Mouse (Mus musculus): Measurements from ENCODE around the gene Gm47959. TPM values are rescaled to one million over a fixed set of nuclear protein-coding genes. Genes with fewer than 3 reads are reported as not detected.
A peak's percentile ranks its signal among the peaks of the same experiment; 100 is the strongest.

The Gm47959 gene
- polyA plus RNA-seq, 1 experiment from 2014 or later = not detected

DNA sequence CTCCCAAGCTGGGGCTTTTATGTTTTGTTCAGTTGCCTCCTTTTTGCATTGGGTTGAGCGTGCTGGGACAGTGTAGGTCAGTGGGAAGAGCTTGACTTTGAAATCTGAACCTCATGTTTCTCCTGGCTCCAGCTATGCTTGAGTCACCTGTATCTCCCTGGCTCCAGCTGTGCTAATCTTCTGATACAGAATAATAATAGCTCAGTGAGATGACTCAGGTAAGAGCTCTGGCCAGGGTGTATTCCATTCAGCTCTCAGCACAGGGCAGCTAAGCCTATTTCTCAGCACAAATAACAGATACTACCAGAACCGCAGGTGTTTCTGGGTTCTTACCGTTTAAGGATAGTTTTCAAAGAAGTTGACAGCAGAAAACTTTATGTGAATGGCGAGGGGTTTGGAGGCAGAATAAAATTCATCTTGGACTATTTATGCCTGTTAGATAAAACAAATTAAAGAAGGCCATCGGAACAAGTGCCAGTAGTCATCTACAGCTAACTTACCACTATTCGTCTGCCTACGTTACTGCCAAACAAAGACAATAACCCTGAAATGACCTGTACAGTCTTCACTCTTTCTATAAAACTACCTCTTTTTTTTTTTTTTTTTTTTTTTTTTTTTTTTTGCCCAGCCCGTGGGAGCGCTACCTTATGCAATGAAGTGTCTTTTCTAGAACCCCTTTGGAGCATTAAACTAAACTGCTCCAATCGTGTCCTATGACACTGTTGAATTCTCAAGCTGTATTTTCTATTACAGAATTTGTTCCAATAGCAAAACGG lies 36.7 kb downstream of the Gm47959 start:
- H3K4me2 ChIP-seq (replicated peaks) = no peak overlapping the region
- H3K27me3 ChIP-seq = no peaks in the 10 kb centered on the region
- no peaks in the 10 kb centered on the region for H3K36me3 ChIP-seq
- no peak for ATAC-seq (ENCODE audit: low FRiP score, low read depth)
- peaks cover 5% of the 10 kb centered on the region; the same call in 1 of the 2 replicates for H3K4me1 ChIP-seq
- no peak overlapping the region for H3K9ac ChIP-seq (replicated peaks)
- H3K27ac ChIP-seq (replicated peaks) = no peak overlapping the region
- WGBS = 71% methylated on average over 11 of the region's 11 CpGs
- no peaks in the 10 kb centered on the region for H3K9me3 ChIP-seq
- H3K4me3 ChIP-seq = no peak overlapping the region

DNA sequence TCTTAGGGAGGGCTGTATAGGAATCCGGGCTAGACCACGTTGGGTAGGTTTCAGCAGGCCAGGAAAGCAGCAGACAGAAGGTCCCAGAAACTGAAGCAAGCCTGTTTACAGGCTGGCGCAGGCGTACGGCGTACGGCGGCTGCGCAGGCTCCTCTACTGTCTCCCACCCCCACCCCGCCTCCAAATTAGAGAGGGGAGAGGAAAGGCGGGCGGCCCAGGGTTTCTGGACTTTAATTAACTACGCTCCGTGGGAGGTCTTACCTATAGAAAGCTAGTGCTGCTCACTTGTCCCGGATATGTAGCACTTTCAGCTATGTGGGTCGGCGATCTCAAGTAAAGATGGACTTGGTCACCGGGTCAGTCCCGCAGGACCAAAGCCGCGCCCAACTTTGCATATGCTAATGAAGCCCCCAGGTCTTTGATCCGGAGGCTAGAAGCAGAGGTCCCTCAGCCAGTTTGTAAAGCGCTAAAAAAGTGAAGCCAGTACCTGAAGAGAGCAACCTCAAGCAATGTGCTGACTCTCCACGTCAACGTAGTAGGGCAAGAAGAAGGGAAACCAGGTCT lies 37.8 kb downstream of the Gm47959 start, which contains the start of gene Slc19a3:
Slc19a3 (minus strand) TSS at position 340 of the 564 bp plus-strand sequence.
- no peaks in the 10 kb centered on the region for H3K36me3 ChIP-seq
- H3K27me3 ChIP-seq = no peaks in the 10 kb centered on the region
- H3K27ac ChIP-seq (replicated peaks) = no peak within 1 kb of the TSS
- H3K9me3 ChIP-seq = no peaks in the 10 kb centered on the region
- peak within 1 kb of the TSS; percentile 50 for H3K4me3 ChIP-seq
- H3K4me1 ChIP-seq = peaks cover 5% of the 10 kb centered on the region; the same call in 1 of the 2 replicates
- peak; percentile 92 for ATAC-seq (ENCODE audit: low FRiP score, low read depth)
- peak within 1 kb of the TSS; percentile 46 for H3K9ac ChIP-seq (replicated peaks)
- H3K4me2 ChIP-seq (replicated peaks) = peak within 1 kb of the TSS; percentile 72
- 1% methylated on average over 25 of the region's 25 CpGs for WGBS

DNA sequence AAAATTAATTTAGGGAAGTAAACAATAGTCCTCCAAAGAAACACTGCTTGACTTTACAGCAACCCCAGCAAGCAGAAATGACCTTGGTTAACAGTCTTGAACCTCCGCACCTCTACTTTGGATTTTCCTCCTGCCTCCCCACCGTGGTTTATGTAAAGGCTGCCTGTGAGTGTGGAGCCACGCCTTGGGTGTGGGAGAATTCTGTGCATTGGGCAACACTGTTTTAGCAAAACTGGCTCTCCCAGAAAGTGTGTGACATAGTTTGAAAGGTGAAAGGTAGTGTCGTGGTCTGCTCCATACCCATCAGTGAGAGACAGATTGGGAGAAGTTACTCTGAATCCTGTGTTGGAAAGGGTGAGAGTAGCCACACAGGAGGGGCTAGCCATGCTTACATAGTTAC lies 38.7 kb downstream of the Gm47959 start:
- 74% methylated on average over 4 of the region's 4 CpGs for WGBS
- Histone ChIP-seq H3K27ac (replicated peaks) (no peak overlapping the region), H3K4me1 (peaks cover 5% of the 10 kb centered on the region; the same call in 1 of the 2 replicates), H3K4me3 (no peak overlapping the region), H3K9ac (replicated peaks) (no peak overlapping the region), H3K9me3 (no peaks in the 10 kb centered on the region), H3K36me3 (no peaks in the 10 kb centered on the region), H3K4me2 (replicated peaks) (no peak overlapping the region), H3K27me3 (no peaks in the 10 kb centered on the region)
- ATAC-seq (ENCODE audit: low FRiP score, low read depth) = no peak

GRCm38 (mm10) chr1:83042380-83042779 lies 42.0 kb downstream of the Gm47959 start, which contains the start of gene Krtap28-10:
TSS of gene Krtap28-10 (minus strand) at chr1:83042480.
- 95% methylated on average over 2 of the region's 2 CpGs for WGBS
- no peak within 1 kb of the TSS for H3K4me3 ChIP-seq
- H3K27ac ChIP-seq (replicated peaks) = no peak within 1 kb of the TSS
- no peaks in the 10 kb centered on the region for H3K36me3 ChIP-seq
- no peak for ATAC-seq (ENCODE audit: low FRiP score, low read depth)
- no peak within 1 kb of the TSS for H3K9ac ChIP-seq (replicated peaks)
- no peaks in the 10 kb centered on the region for H3K9me3 ChIP-seq
- no peaks in the 10 kb centered on the region for H3K27me3 ChIP-seq
- H3K4me2 ChIP-seq (replicated peaks) = no peak within 1 kb of the TSS
- H3K4me1 ChIP-seq = peaks cover 5% of the 10 kb centered on the region; the same call in 1 of the 2 replicates

DNA sequence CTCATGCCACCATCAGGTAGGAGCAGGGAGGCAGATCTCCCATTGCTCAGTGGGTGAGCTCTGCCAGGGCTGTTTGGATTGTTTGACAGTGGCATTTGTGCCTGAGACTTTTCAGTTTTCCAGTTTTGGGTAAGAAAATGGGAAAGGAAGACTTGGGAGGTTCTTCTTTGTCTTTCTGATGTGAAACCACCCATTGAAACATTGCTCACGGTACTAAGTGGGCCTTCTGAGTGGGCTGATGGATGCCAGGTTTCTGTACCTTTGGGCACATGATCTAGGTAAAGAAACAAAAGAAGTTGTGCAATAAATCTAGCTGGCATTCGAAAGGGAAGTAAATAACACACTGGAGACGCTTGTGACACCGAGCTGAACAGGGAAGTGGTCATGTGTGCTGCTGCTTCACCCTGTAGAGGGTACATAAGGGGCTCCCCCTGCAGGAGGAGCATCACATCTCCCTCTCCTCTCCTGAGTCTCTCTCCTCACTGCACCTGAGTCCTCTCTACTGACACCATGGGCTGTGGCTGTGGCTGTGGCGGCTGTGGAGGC lies 44.6 kb downstream of the Gm47959 start, which contains the start of gene Gm47969:
Gm47969 (plus strand) TSS at position 51 of the 546 bp plus-strand sequence.
- H3K9me3 ChIP-seq = no peaks in the 10 kb centered on the region
- H3K9ac ChIP-seq (replicated peaks) = no peak within 1 kb of the TSS
- no peaks in the 10 kb centered on the region for H3K27me3 ChIP-seq
- H3K4me2 ChIP-seq (replicated peaks) = no peak within 1 kb of the TSS
- no peaks in the 10 kb centered on the region for H3K36me3 ChIP-seq
- ATAC-seq (ENCODE audit: low FRiP score, low read depth) = no peak
- 88% methylated on average over 5 of the region's 5 CpGs for WGBS
- H3K27ac ChIP-seq (replicated peaks) = no peak within 1 kb of the TSS
- no peak within 1 kb of the TSS for H3K4me3 ChIP-seq
- no peaks in the 10 kb centered on the region for H3K4me1 ChIP-seq

Other genes starting within 250 kb of the Gm47959 start
- gene Tm4sf20, start 232.1 kb upstream of the Gm47959 start, polyA plus RNA-seq (2016; fragmentation: Nextera tagmentation; extraction: Ambion mirVana) = 0.14 and 0.31 TPM in 2 replicates
- not detected in 2 replicates for gene Gm47791, start 229.3 kb upstream of the Gm47959 start, polyA plus RNA-seq (2016; fragmentation: Nextera tagmentation; extraction: Ambion mirVana)
- 40.7 and 45.3 TPM in 2 replicates for gene Agfg1, start 161.1 kb upstream of the Gm47959 start, polyA plus RNA-seq (2016; fragmentation: Nextera tagmentation; extraction: Ambion mirVana)
- not detected in 2 replicates for gene A030005L19Rik, start 87.2 kb upstream of the Gm47959 start, polyA plus RNA-seq (2016; fragmentation: Nextera tagmentation; extraction: Ambion mirVana)
- not detected in 2 replicates for gene A030014E15Rik, start 75.6 kb upstream of the Gm47959 start, polyA plus RNA-seq (2016; fragmentation: Nextera tagmentation; extraction: Ambion mirVana)
- not detected in 2 replicates for gene Gm6217, start 69.1 kb upstream of the Gm47959 start, polyA plus RNA-seq (2016; fragmentation: Nextera tagmentation; extraction: Ambion mirVana)
- not detected in 2 replicates for gene A030003K21Rik, start 57.2 kb upstream of the Gm47959 start, polyA plus RNA-seq (2016; fragmentation: Nextera tagmentation; extraction: Ambion mirVana)
- not detected in 2 replicates for gene Gm7544, start 44.5 kb upstream of the Gm47959 start, polyA plus RNA-seq (2016; fragmentation: Nextera tagmentation; extraction: Ambion mirVana)
- gene Gm47955, start 40.3 kb upstream of the Gm47959 start, polyA plus RNA-seq (2016; fragmentation: Nextera tagmentation; extraction: Ambion mirVana) = not detected in 2 replicates
- 0.29 and 0.51 TPM in 2 replicates for gene Slc19a3, start 37.9 kb downstream of the Gm47959 start, polyA plus RNA-seq (2016; fragmentation: Nextera tagmentation; extraction: Ambion mirVana)
- gene Krtap28-10, start 41.9 kb downstream of the Gm47959 start, polyA plus RNA-seq (2016; fragmentation: Nextera tagmentation; extraction: Ambion mirVana) = not detected in 2 replicates
- not detected in 2 replicates for gene Gm47969, start 44.4 kb downstream of the Gm47959 start, polyA plus RNA-seq (2016; fragmentation: Nextera tagmentation; extraction: Ambion mirVana)
- not detected in 2 replicates for gene A030005K14Rik, start 58.8 kb downstream of the Gm47959 start, polyA plus RNA-seq (2016; fragmentation: Nextera tagmentation; extraction: Ambion mirVana)
- not detected in 2 replicates for gene Krtap28-13, start 60.4 kb downstream of the Gm47959 start, polyA plus RNA-seq (2016; fragmentation: Nextera tagmentation; extraction: Ambion mirVana)
- gene Ccl20, start 116.2 kb downstream of the Gm47959 start, polyA plus RNA-seq (2016; fragmentation: Nextera tagmentation; extraction: Ambion mirVana) = not detected in 2 replicates
- 0.63 TPM in 1 of 2 replicates, not detected in the other for gene Daw1, start 159.2 kb downstream of the Gm47959 start, polyA plus RNA-seq (2016; fragmentation: Nextera tagmentation; extraction: Ambion mirVana)